Comparison of ENCODE assay signal across 8 mouse cellular contexts in the genomic region with DNA sequence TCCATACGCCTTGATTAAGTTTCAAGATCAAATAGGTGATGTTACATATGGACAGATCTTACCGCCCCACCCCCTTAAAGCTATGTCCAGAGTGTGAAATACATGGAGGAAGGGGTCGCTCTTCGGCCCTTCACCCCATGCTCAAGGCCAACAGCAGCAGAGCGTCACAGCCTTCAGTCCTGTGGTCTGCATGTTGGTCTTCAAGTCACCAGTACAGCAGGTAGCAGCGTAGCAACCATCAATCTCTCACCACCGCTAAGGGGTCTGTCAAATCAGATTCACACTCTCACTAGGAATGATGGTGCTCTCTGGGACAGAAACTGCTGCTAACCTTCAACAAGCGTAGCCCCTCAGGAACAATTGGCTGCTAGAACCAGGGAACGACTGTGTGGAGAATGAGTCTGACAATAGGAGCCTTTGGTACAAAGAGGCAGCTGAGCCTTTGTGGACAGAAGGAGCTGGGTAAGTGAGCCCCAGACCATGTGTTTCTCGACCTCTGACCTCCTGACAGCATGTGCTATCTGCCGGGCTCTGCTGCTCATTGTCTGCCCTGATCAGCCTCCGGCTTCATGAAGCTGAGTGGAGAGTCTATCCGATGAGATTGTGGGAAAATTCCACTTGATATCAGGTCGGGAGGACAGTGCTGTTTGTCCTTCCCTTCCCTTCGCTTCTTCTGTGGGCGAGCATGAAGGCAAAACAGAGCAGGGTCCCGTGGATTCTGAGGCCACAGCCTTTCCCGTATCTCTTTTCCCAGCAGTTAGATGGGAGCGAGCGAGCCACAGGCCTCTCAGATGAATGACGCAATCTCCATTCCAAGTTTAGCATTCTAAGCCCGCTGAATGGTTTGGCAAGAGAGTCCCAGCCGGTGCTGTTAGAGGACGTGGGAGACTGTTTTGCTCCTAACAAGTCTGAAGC. TPM values are rescaled to one million over a fixed set of nuclear protein-coding genes. Genes with fewer than 3 reads are reported as not detected.
DNase-seq lines count a peak whose midpoint lies in the region; ATAC-seq and TF ChIP-seq lines count a peak whose summit lies in the region.

No protein-coding gene starts in this region.

- no peak overlapping the region for H3K27ac ChIP-seq in kidney, postnatal 0 days
- H3K27ac ChIP-seq in forebrain, embryonic 14.5 days (ENCODE audit: low read depth, low read length) = no peak overlapping the region
- H3K27ac ChIP-seq in heart, embryonic 16.5 days (ENCODE audit: low read length) = peak overlapping the region; percentile 66
- H3K27ac ChIP-seq in midbrain, embryonic 12.5 days (replicated peaks) = peak overlapping the region; percentile 81

- H3K9me3 ChIP-seq in kidney, postnatal 0 days (replicated peaks; ENCODE audit: low read length) = no peaks in the 10 kb centered on the region
- no peaks in the 10 kb centered on the region for H3K9me3 ChIP-seq in forebrain, embryonic 14.5 days (replicated peaks; ENCODE audit: control insufficient read depth, low read length)
- no peaks in the 10 kb centered on the region for H3K9me3 ChIP-seq in heart, embryonic 16.5 days (replicated peaks; ENCODE audit: control insufficient read depth, low read length)
- H3K9me3 ChIP-seq in midbrain, embryonic 12.5 days = no peaks in the 10 kb centered on the region

- no peaks in the 10 kb centered on the region for H3K4me1 ChIP-seq in kidney, postnatal 0 days (replicated peaks; ENCODE audit: insufficient read depth, low read length)
- H3K4me1 ChIP-seq in forebrain, embryonic 14.5 days (ENCODE audit: control insufficient read depth, insufficient read depth, low read length) = peaks cover 4% of the 10 kb centered on the region
- peaks cover 11% of the 10 kb centered on the region for H3K4me1 ChIP-seq in heart, embryonic 16.5 days (ENCODE audit: control insufficient read depth, insufficient read depth, low read length)
- H3K4me1 ChIP-seq in midbrain, embryonic 12.5 days = peaks cover 9% of the 10 kb centered on the region

- H3K4me2 ChIP-seq in kidney, postnatal 0 days (ENCODE audit: low read length) = no peak overlapping the region
- H3K4me2 ChIP-seq in forebrain, embryonic 14.5 days (ENCODE audit: low read length) = no peak overlapping the region
- H3K4me2 ChIP-seq in heart, embryonic 16.5 days (ENCODE audit: low read depth, low read length) = peak overlapping the region; percentile 55
- H3K4me2 ChIP-seq in midbrain, embryonic 12.5 days (replicated peaks) = 0 out of 2 replicates have a peak overlapping the region, but pooled peaks have one; percentile 2

- H3K9ac ChIP-seq in kidney, postnatal 0 days (ENCODE audit: low read depth, low read length) = no peak overlapping the region
- H3K9ac ChIP-seq in forebrain, embryonic 14.5 days (ENCODE audit: low read length) = no peak overlapping the region; the same call in 1 of the 2 replicates
- H3K9ac ChIP-seq in heart, embryonic 16.5 days (ENCODE audit: low read length) = peak overlapping the region; percentile 57
- no peak overlapping the region for H3K9ac ChIP-seq in midbrain, embryonic 12.5 days (replicated peaks)

- DNase-seq in kidney, postnatal 0 days (ENCODE audit: low spot score) = peak; percentile 36
- no peak for DNase-seq in kidney, adult 9 months
- DNase-seq in forebrain, embryonic 14.5 days (ENCODE audit: low spot score) = peak; percentile 46
- DNase-seq in left cerebral cortex, postnatal 14 days (ENCODE audit: low spot score in 2 of 2) = peak; percentile 73 to 83
- DNase-seq in spleen, postnatal 10 days (ENCODE audit: low spot score in 2 of 2) = no peak
- DNase-seq in kidney, postnatal 25 days = no peak

- 62% methylated on average over 24 of the region's 24 CpGs for WGBS in kidney, postnatal 0 days
- 55% methylated on average over 24 of the region's 24 CpGs for WGBS in forebrain, embryonic 14.5 days
- 35% methylated on average over 24 of the region's 24 CpGs for WGBS in heart, embryonic 16.5 days
- WGBS in midbrain, embryonic 12.5 days = 25% methylated on average over 24 of the region's 24 CpGs

- no peaks in the 10 kb centered on the region for H3K27me3 ChIP-seq in kidney, postnatal 0 days (ENCODE audit: insufficient read depth, low read length)
- H3K27me3 ChIP-seq in forebrain, embryonic 14.5 days (replicated peaks; ENCODE audit: control insufficient read depth, insufficient read depth, low read length) = no peaks in the 10 kb centered on the region
- no peaks in the 10 kb centered on the region for H3K27me3 ChIP-seq in heart, embryonic 16.5 days (ENCODE audit: control insufficient read depth, insufficient read depth, low read length)
- H3K27me3 ChIP-seq in midbrain, embryonic 12.5 days = no peaks in the 10 kb centered on the region

- ATAC-seq in kidney, postnatal 0 days (replicated peaks; ENCODE audit: low FRiP score, low read depth) = no peak
- ATAC-seq in forebrain, embryonic 14.5 days = peak; percentile 34; the same call in 1 of the 2 replicates
- peak; percentile 91 for ATAC-seq in heart, embryonic 16.5 days (replicated peaks; ENCODE audit: extremely low read depth, insufficient read depth, low FRiP score)
- ATAC-seq in midbrain, embryonic 12.5 days (ENCODE audit: low FRiP score, low read depth) = peak; percentile 93

- no peaks in the 10 kb centered on the region for H3K36me3 ChIP-seq in kidney, postnatal 0 days (ENCODE audit: insufficient read depth, low read length)
- H3K36me3 ChIP-seq in forebrain, embryonic 14.5 days (ENCODE audit: control insufficient read depth, insufficient read depth, low read length) = no peaks in the 10 kb centered on the region
- no peaks in the 10 kb centered on the region for H3K36me3 ChIP-seq in heart, embryonic 16.5 days (ENCODE audit: control insufficient read depth, insufficient read depth)
- H3K36me3 ChIP-seq in midbrain, embryonic 12.5 days = no peaks in the 10 kb centered on the region

- TF ChIP-seq CTCF in kidney, postnatal 0 days (IDR thresholded peaks at IDR 0.05; ENCODE audit: low read depth) = no peak

- no peak overlapping the region for H3K4me3 ChIP-seq in kidney, postnatal 0 days (replicated peaks; ENCODE audit: low read depth, low read length)
- no peak overlapping the region for H3K4me3 ChIP-seq in forebrain, embryonic 14.5 days (ENCODE audit: low read depth, low read length)
- H3K4me3 ChIP-seq in heart, embryonic 16.5 days (ENCODE audit: low read length) = peak overlapping the region; percentile 21
- H3K4me3 ChIP-seq in midbrain, embryonic 12.5 days = no peak overlapping the region

- intact Hi-C loops in left cerebral cortex, postnatal 14 days (cut with DNase I) = loop anchor here (10.0 kb wide), 1 partner anchor 151 kb away; no protein-coding TSS in a partner anchor

RNA-seq across cellular contexts. Expression of a gene that starts 47.1 kb away (rescaled TPM):
- polyA plus RNA-seq in kidney, postnatal 0 days (2015; fragmentation: Nextera tagmentation; extraction: Ambion mirVana) = 6.9 and 7.3 TPM in 2 replicates
- polyA plus RNA-seq in forebrain, embryonic 14.5 days (2014; fragmentation: Nextera tagmentation; extraction: Ambion mirVana) = 5.1 and 7.5 TPM in 2 replicates
- polyA plus RNA-seq in heart, embryonic 16.5 days (2015; fragmentation: Nextera tagmentation; extraction: Ambion mirVana) = 2.6 and 3.5 TPM in 2 replicates
- 10 to 100 TPM; 18.9 to 26.2 TPM for total RNA-seq in left cerebral cortex, postnatal 14 days (2021)
- polyA plus RNA-seq in midbrain, embryonic 12.5 days (2016; fragmentation: Nextera tagmentation; extraction: Ambion mirVana) = 15.1 and 15.9 TPM in 2 replicates

Comparison
In these comparisons a context has a peak if more than half of its experiments do, and no peak if none do; other contexts are left out.
1. DNase-seq: peak in kidney, postnatal 0 days (single experiment), forebrain, embryonic 14.5 days (single experiment) and left cerebral cortex, postnatal 14 days (2 of 2); none in kidney, adult 9 months (single experiment), spleen, postnatal 10 days (0 of 2) and kidney, postnatal 25 days (0 of 2).
2. H3K27ac ChIP-seq: peak in heart, embryonic 16.5 days (single experiment) and midbrain, embryonic 12.5 days (single experiment); none in kidney, postnatal 0 days (single experiment) and forebrain, embryonic 14.5 days (single experiment).
3. H3K4me2 ChIP-seq: peak in heart, embryonic 16.5 days (single experiment) and midbrain, embryonic 12.5 days (single experiment); none in kidney, postnatal 0 days (single experiment) and forebrain, embryonic 14.5 days (single experiment).